Mouse (Mus musculus): ENCODE measurements at regions not wholly inside any gene's neighbourhood (a gene's known extent, or its start where the extent isn't known, plus 50 kb on each side); places are given as distances from the start of the nearest gene placed in this dataset.

DNA sequence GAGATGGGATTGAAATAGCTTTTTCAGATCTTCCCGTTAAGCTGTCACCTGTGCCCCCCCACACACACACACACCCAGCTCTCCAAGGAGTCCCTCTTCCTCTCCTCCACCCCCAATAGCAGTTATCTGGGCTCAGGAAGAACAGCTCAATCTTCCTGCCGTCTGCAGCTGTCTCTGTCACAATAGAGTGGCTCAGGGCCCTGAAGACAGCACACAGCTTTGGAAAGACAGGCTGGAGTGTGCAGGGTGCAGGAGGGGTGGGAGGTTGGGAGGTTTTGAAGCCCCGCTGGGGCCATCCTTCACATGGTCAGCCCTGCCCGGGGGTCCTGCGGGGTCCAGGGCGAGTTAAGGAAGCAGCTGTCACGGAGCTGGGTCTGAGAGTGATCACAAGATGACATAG lies 149.6 kb upstream of the Sdk2 start:
- no peak for TF ChIP-seq CTCF (IDR thresholded peaks at IDR 0.05; ENCODE audit: insufficient read depth, low read depth, low read length)
- TF ChIP-seq POLR2A (IDR thresholded peaks at IDR 0.05; ENCODE audit: insufficient read depth, low read depth, low read length) = no peak
